Mouse (Mus musculus) hindbrain, embryonic 16.5 days (tissue): ENCODE data around the gene Tbc1d9. TPM values are rescaled to one million over a fixed set of nuclear protein-coding genes. Genes with fewer than 3 reads are reported as not detected.
A peak's percentile ranks its signal among the peaks of the same experiment; 100 is the strongest.

Source experiments
- ATAC-seq: fragments of 200-750 bp; cut with Nextera tagmentation; 2 replicates; pipeline ENCODE4 v1.8.0; 2017; ENCODE audit warnings: moderate TSS enrichment, moderate library complexity
- H3K27ac ChIP-seq: fragments of 300-500 bp; sonication (generic); 2 replicates; pipeline ENCODE4 v1.5.1; 2014; ENCODE audit warnings: low read depth, mild to moderate bottlenecking, control low read depth, low read length, moderate library complexity
- H3K27me3 ChIP-seq: fragments of 300-500 bp; sonication (generic); replicated peaks from 2 replicates; pipeline ENCODE4 v1.6.1; 2014; ENCODE audit warnings: low read length; ENCODE audit not compliant: control insufficient read depth, insufficient read depth
- H3K36me3 ChIP-seq: fragments of 300-500 bp; sonication (generic); 2 replicates; pipeline ENCODE4 v1.6.1; 2014; ENCODE audit warnings: mild to moderate bottlenecking, low read length, moderate library complexity, mixed read lengths; ENCODE audit not compliant: control insufficient read depth, insufficient read depth
- H3K4me1 ChIP-seq: fragments of 300-500 bp; sonication (generic); 2 replicates; pipeline ENCODE4 v1.6.1; 2014; ENCODE audit warnings: low read depth, low read length; ENCODE audit not compliant: control insufficient read depth, insufficient read depth
- H3K4me2 ChIP-seq: fragments of 300-500 bp; sonication (generic); 2 replicates; pipeline ENCODE4 v1.6.1; 2014; ENCODE audit warnings: mild to moderate bottlenecking, low read length, control low read depth, moderate library complexity
- H3K4me3 ChIP-seq: fragments of 300-500 bp; sonication (generic); 2 replicates; pipeline ENCODE4 v1.5.1; 2014; ENCODE audit warnings: mild to moderate bottlenecking, low read length, control low read depth, moderate library complexity
- H3K9ac ChIP-seq: fragments of 300-500 bp; sonication (generic); 2 replicates; pipeline ENCODE4 v1.6.1; 2014; ENCODE audit warnings: low read depth, mild to moderate bottlenecking, control low read depth, low read length, moderate library complexity
- H3K9me3 ChIP-seq: fragments of 300-500 bp; sonication (generic); 2 replicates; pipeline ENCODE4 v1.6.1; 2014; ENCODE audit warnings: mild to moderate bottlenecking, low read length, moderate library complexity; ENCODE audit not compliant: control insufficient read depth
- WGBS: fragments of 180-500 bp; shearing (Covaris S2); extraction: QIAGEN DNeasy Blood & Tissue Kit; methylation state at CpG from one replicate; pipeline ENCODE4 v1.1.7; 2014; 5-methylcytosine and 5-hydroxymethylcytosine counted together
- polyA plus RNA-seq: library from polyadenylated mRNA; unstranded; fragments of >200 nt; fragmentation: Nextera tagmentation; extraction: Ambion mirVana; gene quantifications from 2 replicates; pipeline ENCODE4 v1.2.1, GENCODE M21; 2015

Tbc1d9 gene
- polyA plus RNA-seq, 1 experiment from 2014 or later, result 16.5 TPM

GRCm38 (mm10) chr8:83170894-83171293 is 5.7 kb downstream of the Tbc1d9 start:
- Histone ChIP-seq H3K27ac (no peak overlapping the region), H3K9me3 (no peaks in the 10 kb centered on the region), H3K27me3 (no peaks in the 10 kb centered on the region), H3K9ac (no peak overlapping the region), H3K4me3 (no peak overlapping the region), H3K4me2 (no peak overlapping the region), H3K36me3 (no peaks in the 10 kb centered on the region), H3K4me1 (peaks cover 14% of the 10 kb centered on the region)
- ATAC-seq, result no peak
- 40% methylated on average over 6 of the region's 6 CpGs for WGBS

GRCm38 (mm10) chr8:83175680-83176079 is 10.5 kb downstream of the Tbc1d9 start:
- Histone ChIP-seq H3K27me3 (no peaks in the 10 kb centered on the region), H3K4me3 (no peak overlapping the region), H3K4me2 (no peak overlapping the region), H3K36me3 (no peaks in the 10 kb centered on the region), H3K4me1 (peaks cover 15% of the 10 kb centered on the region), H3K9ac (no peak overlapping the region), H3K27ac (no peak overlapping the region), H3K9me3 (no peaks in the 10 kb centered on the region)
- WGBS, result 79% methylated on average over 10 of the region's 10 CpGs
- ATAC-seq, result no peak

GRCm38 (mm10) chr8:83176785-83177184 is 11.6 kb downstream of the Tbc1d9 start:
- H3K27ac ChIP-seq, result no peak overlapping the region
- H3K4me1 ChIP-seq, result peaks cover 11% of the 10 kb centered on the region
- H3K9me3 ChIP-seq, result no peaks in the 10 kb centered on the region
- H3K9ac ChIP-seq, result no peak overlapping the region
- WGBS, result 45% methylated on average over 2 of the region's 2 CpGs
- H3K27me3 ChIP-seq, result no peaks in the 10 kb centered on the region
- H3K4me3 ChIP-seq, result no peak overlapping the region
- H3K4me2 ChIP-seq, result no peak overlapping the region
- no peak for ATAC-seq
- H3K36me3 ChIP-seq, result no peaks in the 10 kb centered on the region

GRCm38 (mm10) chr8:83177317-83178195 is 12.4 kb downstream of the Tbc1d9 start:
- WGBS, result 25% methylated on average over 11 of the region's 11 CpGs
- no peak overlapping the region for H3K4me3 ChIP-seq
- H3K36me3 ChIP-seq, result no peaks in the 10 kb centered on the region
- H3K27me3 ChIP-seq, result no peaks in the 10 kb centered on the region
- H3K9ac ChIP-seq, result no peak overlapping the region
- H3K27ac ChIP-seq, result no peak overlapping the region
- H3K4me1 ChIP-seq, result peaks cover 11% of the 10 kb centered on the region
- no peak for ATAC-seq
- no peak overlapping the region for H3K4me2 ChIP-seq
- H3K9me3 ChIP-seq, result no peaks in the 10 kb centered on the region

- 19% methylated on average over 9 of the region's 9 CpGs for WGBS
- no peak overlapping the region for H3K27ac ChIP-seq
- H3K36me3 ChIP-seq, result no peaks in the 10 kb centered on the region
- no peak overlapping the region for H3K4me2 ChIP-seq
- H3K4me3 ChIP-seq, result no peak overlapping the region
- H3K9ac ChIP-seq, result no peak overlapping the region
- no peaks in the 10 kb centered on the region for H3K27me3 ChIP-seq
- no peaks in the 10 kb centered on the region for H3K9me3 ChIP-seq
- peaks cover 11% of the 10 kb centered on the region for H3K4me1 ChIP-seq
- ATAC-seq, result 0 out of 2 replicates have a peak, but pooled peaks have one; percentile 34
These were observed 13.1 kb downstream of the Tbc1d9 start for GRCm38 (mm10) chr8:83178228-83178742.

GRCm38 (mm10) chr8:83181851-83182482 is 16.8 kb downstream of the Tbc1d9 start:
- H3K9me3 ChIP-seq, result no peaks in the 10 kb centered on the region
- no peak overlapping the region for H3K27ac ChIP-seq
- no peaks in the 10 kb centered on the region for H3K27me3 ChIP-seq
- no peaks in the 10 kb centered on the region for H3K36me3 ChIP-seq
- no peak overlapping the region for H3K4me2 ChIP-seq
- ATAC-seq, result no peak
- H3K4me1 ChIP-seq, result peaks cover 11% of the 10 kb centered on the region
- no peak overlapping the region for H3K4me3 ChIP-seq
- 69% methylated on average over 6 of the region's 6 CpGs for WGBS
- no peak overlapping the region for H3K9ac ChIP-seq

GRCm38 (mm10) chr8:83182784-83183183 is 17.6 kb downstream of the Tbc1d9 start:
- H3K4me2 ChIP-seq, result no peak overlapping the region
- no peaks in the 10 kb centered on the region for H3K9me3 ChIP-seq
- no peaks in the 10 kb centered on the region for H3K36me3 ChIP-seq
- WGBS, result 48% methylated on average over 5 of the region's 5 CpGs
- H3K4me1 ChIP-seq, result peaks cover 5% of the 10 kb centered on the region
- H3K4me3 ChIP-seq, result no peak overlapping the region
- no peak for ATAC-seq
- H3K9ac ChIP-seq, result no peak overlapping the region
- no peaks in the 10 kb centered on the region for H3K27me3 ChIP-seq
- H3K27ac ChIP-seq, result no peak overlapping the region

- Histone ChIP-seq H3K4me3 (no peak overlapping the region), H3K27ac (no peak overlapping the region), H3K9me3 (no peaks in the 10 kb centered on the region), H3K4me1 (no peaks in the 10 kb centered on the region; the same call in 1 of the 2 replicates), H3K36me3 (no peaks in the 10 kb centered on the region), H3K4me2 (no peak overlapping the region), H3K9ac (no peak overlapping the region), H3K27me3 (no peaks in the 10 kb centered on the region)
- WGBS, result 52% methylated on average over 6 of the region's 6 CpGs
- no peak for ATAC-seq
These were observed 21.2 kb downstream of the Tbc1d9 start for GRCm38 (mm10) chr8:83186376-83186775.

- no peak overlapping the region for H3K9ac ChIP-seq
- peak; percentile 41; the same call in 1 of the 2 replicates for ATAC-seq
- no peak overlapping the region for H3K27ac ChIP-seq
- no peaks in the 10 kb centered on the region for H3K9me3 ChIP-seq
- no peaks in the 10 kb centered on the region; the same call in 1 of the 2 replicates for H3K4me1 ChIP-seq
- WGBS, result 66% methylated on average over 10 of the region's 10 CpGs
- no peak overlapping the region for H3K4me2 ChIP-seq
- no peaks in the 10 kb centered on the region for H3K27me3 ChIP-seq
- no peak overlapping the region for H3K4me3 ChIP-seq
- H3K36me3 ChIP-seq, result no peaks in the 10 kb centered on the region
These were observed 22.3 kb downstream of the Tbc1d9 start for GRCm38 (mm10) chr8:83187363-83187962.
